Mouse (Mus musculus): ENCODE measurements around the gene Gadl1. TPM values are rescaled to one million over a fixed set of nuclear protein-coding genes. Genes with fewer than 3 reads are reported as not detected.

The Gadl1 gene
- total and polyA plus RNA-seq, 3 experiments = 0.27 TPM; not detected in 2

GRCm38 (mm10) chr9:116013911-116014310 is 104.7 kb downstream of the Gadl1 start:
- TF ChIP-seq POLR2AphosphoS5 (IDR thresholded peaks at IDR 0.05; ENCODE audit: insufficient replicate concordance, low read depth, low read length) (no peak), GATA2 (IDR thresholded peaks at IDR 0.05; ENCODE audit: borderline replicate concordance, low read depth, low read length) (no peak), TAL1 (conservative IDR thresholded peaks at IDR 0.05; ENCODE audit: low read depth, low read length) (no peak), GATA1 (IDR thresholded peaks at IDR 0.05; ENCODE audit: borderline replicate concordance, low read length) (no peak), CTCF (IDR thresholded peaks at IDR 0.05; ENCODE audit: low read depth, low read length) (no peak)
- H3K27me3 ChIP-seq (ENCODE audit: insufficient read depth, low read length) = no peaks in the 10 kb centered on the region
- H3K9me3 ChIP-seq (replicated peaks) = peaks cover 78% of the 10 kb centered on the region
- no peak overlapping the region for H3K4me3 ChIP-seq (ENCODE audit: low read depth, low read length)
- DNase-seq (ENCODE audit: low spot score) (no peak), ATAC-seq (ENCODE audit: extremely low read depth, insufficient number of reproducible peaks, low FRiP score, poor library complexity, severe bottlenecking) (no peak)
- H3K36me3 ChIP-seq (replicated peaks) = no peaks in the 10 kb centered on the region
- H3K4me1 ChIP-seq (ENCODE audit: insufficient read depth, low read depth, low read length) = no peaks in the 10 kb centered on the region

GRCm38 (mm10) chr9:116016221-116016620 is 107.0 kb downstream of the Gadl1 start:
- Histone ChIP-seq H3K4me3 (ENCODE audit: low read depth, low read length) (no peak overlapping the region), H3K9me3 (replicated peaks) (peaks cover 75% of the 10 kb centered on the region), H3K27me3 (ENCODE audit: insufficient read depth, low read length) (no peaks in the 10 kb centered on the region), H3K36me3 (replicated peaks) (no peaks in the 10 kb centered on the region), H3K4me1 (ENCODE audit: insufficient read depth, low read depth, low read length) (no peaks in the 10 kb centered on the region)
- no peak for ATAC-seq (ENCODE audit: extremely low read depth, insufficient number of reproducible peaks, low FRiP score, poor library complexity, severe bottlenecking)
- no peak for TF ChIP-seq GATA1 (IDR thresholded peaks at IDR 0.05; ENCODE audit: borderline replicate concordance, low read length)
- no peak for DNase-seq (ENCODE audit: low spot score)

GRCm38 (mm10) chr9:116017091-116017490 is 107.8 kb downstream of the Gadl1 start:
- Histone ChIP-seq H3K9me3 (replicated peaks) (peaks cover 75% of the 10 kb centered on the region), H3K4me1 (ENCODE audit: insufficient read depth, low read depth, low read length) (no peaks in the 10 kb centered on the region), H3K4me3 (ENCODE audit: low read depth, low read length) (no peak overlapping the region), H3K36me3 (replicated peaks) (no peaks in the 10 kb centered on the region), H3K27me3 (ENCODE audit: insufficient read depth, low read length) (no peaks in the 10 kb centered on the region)
- DNase-seq (ENCODE audit: low spot score) = no peak
- no peak for ATAC-seq (ENCODE audit: extremely low read depth, insufficient number of reproducible peaks, low FRiP score, poor library complexity, severe bottlenecking)
- TF ChIP-seq GATA1 (IDR thresholded peaks at IDR 0.05; ENCODE audit: borderline replicate concordance, low read length) (no peak), GATA2 (IDR thresholded peaks at IDR 0.05; ENCODE audit: borderline replicate concordance, low read depth, low read length) (no peak), TAL1 (conservative IDR thresholded peaks at IDR 0.05; ENCODE audit: low read depth, low read length) (no peak), CTCF (IDR thresholded peaks at IDR 0.05; ENCODE audit: low read depth, low read length) (no peak), POLR2AphosphoS5 (IDR thresholded peaks at IDR 0.05; ENCODE audit: insufficient replicate concordance, low read depth, low read length) (no peak)

- Histone ChIP-seq H3K9me3 (replicated peaks) (peaks cover 72% of the 10 kb centered on the region), H3K36me3 (replicated peaks) (no peaks in the 10 kb centered on the region), H3K4me1 (ENCODE audit: insufficient read depth, low read depth, low read length) (no peaks in the 10 kb centered on the region), H3K4me3 (ENCODE audit: low read depth, low read length) (no peak overlapping the region), H3K27me3 (ENCODE audit: insufficient read depth, low read length) (no peaks in the 10 kb centered on the region)
- ATAC-seq (ENCODE audit: extremely low read depth, insufficient number of reproducible peaks, low FRiP score, poor library complexity, severe bottlenecking) (no peak), DNase-seq (ENCODE audit: low spot score) (no peak)
- TF ChIP-seq CTCF (IDR thresholded peaks at IDR 0.05; ENCODE audit: low read depth, low read length) = no peak
- TF ChIP-seq TAL1 (conservative IDR thresholded peaks at IDR 0.05; ENCODE audit: low read depth, low read length) = no peak
Observed at GRCm38 (mm10) chr9:116018586-116018985, 109.3 kb downstream of the Gadl1 start.

- ATAC-seq (ENCODE audit: extremely low read depth, insufficient number of reproducible peaks, low FRiP score, poor library complexity, severe bottlenecking) = no peak
- H3K36me3 ChIP-seq (replicated peaks) = no peaks in the 10 kb centered on the region
Observed at GRCm38 (mm10) chr9:116025371-116025770, 116.1 kb downstream of the Gadl1 start.

GRCm38 (mm10) chr9:116029076-116029475 is 119.8 kb downstream of the Gadl1 start:
- Histone ChIP-seq H3K9me3 (replicated peaks) (peaks cover 52% of the 10 kb centered on the region), H3K36me3 (replicated peaks) (no peaks in the 10 kb centered on the region), H3K27me3 (ENCODE audit: insufficient read depth, low read length) (no peaks in the 10 kb centered on the region), H3K4me3 (ENCODE audit: low read depth, low read length) (no peak overlapping the region), H3K4me1 (ENCODE audit: insufficient read depth, low read depth, low read length) (no peaks in the 10 kb centered on the region)
- ATAC-seq (ENCODE audit: extremely low read depth, insufficient number of reproducible peaks, low FRiP score, poor library complexity, severe bottlenecking) = no peak
- TF ChIP-seq CTCF (IDR thresholded peaks at IDR 0.05; ENCODE audit: low read depth, low read length) = no peak
- TF ChIP-seq GATA1 (IDR thresholded peaks at IDR 0.05; ENCODE audit: borderline replicate concordance, low read length) = no peak
- TF ChIP-seq TAL1 (conservative IDR thresholded peaks at IDR 0.05; ENCODE audit: low read depth, low read length) = no peak
- no peak for TF ChIP-seq POLR2AphosphoS5 (IDR thresholded peaks at IDR 0.05; ENCODE audit: insufficient replicate concordance, low read depth, low read length)
- no peak for TF ChIP-seq GATA2 (IDR thresholded peaks at IDR 0.05; ENCODE audit: borderline replicate concordance, low read depth, low read length)
- DNase-seq (ENCODE audit: low spot score) = no peak

More at GRCm38 (mm10) chr9:116025371-116025770, 116.1 kb downstream of the Gadl1 start:
- TF ChIP-seq GATA1 (IDR thresholded peaks at IDR 0.05; ENCODE audit: borderline replicate concordance, low read length) (no peak), POLR2AphosphoS5 (IDR thresholded peaks at IDR 0.05; ENCODE audit: insufficient replicate concordance, low read depth, low read length) (no peak), TAL1 (conservative IDR thresholded peaks at IDR 0.05; ENCODE audit: low read depth, low read length) (no peak), CTCF (IDR thresholded peaks at IDR 0.05; ENCODE audit: low read depth, low read length) (no peak), GATA2 (IDR thresholded peaks at IDR 0.05; ENCODE audit: borderline replicate concordance, low read depth, low read length) (no peak)
- DNase-seq (ENCODE audit: low spot score) = no peak
- Histone ChIP-seq H3K9me3 (replicated peaks) (peaks cover 60% of the 10 kb centered on the region), H3K27me3 (ENCODE audit: insufficient read depth, low read length) (no peaks in the 10 kb centered on the region), H3K4me3 (ENCODE audit: low read depth, low read length) (no peak overlapping the region), H3K4me1 (ENCODE audit: insufficient read depth, low read depth, low read length) (no peaks in the 10 kb centered on the region)

- no peaks in the 10 kb centered on the region for H3K36me3 ChIP-seq (replicated peaks)
- DNase-seq (ENCODE audit: low spot score) (no peak), ATAC-seq (ENCODE audit: extremely low read depth, insufficient number of reproducible peaks, low FRiP score, poor library complexity, severe bottlenecking) (no peak)
- H3K4me3 ChIP-seq (ENCODE audit: low read depth, low read length) = no peak overlapping the region
- H3K4me1 ChIP-seq (ENCODE audit: insufficient read depth, low read depth, low read length) = no peaks in the 10 kb centered on the region
- no peaks in the 10 kb centered on the region for H3K27me3 ChIP-seq (ENCODE audit: insufficient read depth, low read length)
- H3K9me3 ChIP-seq (replicated peaks) = peaks cover 65% of the 10 kb centered on the region
- TF ChIP-seq CTCF (IDR thresholded peaks at IDR 0.05; ENCODE audit: low read depth, low read length) (no peak), GATA1 (IDR thresholded peaks at IDR 0.05; ENCODE audit: borderline replicate concordance, low read length) (no peak), GATA2 (IDR thresholded peaks at IDR 0.05; ENCODE audit: borderline replicate concordance, low read depth, low read length) (no peak)
Observed at GRCm38 (mm10) chr9:116032711-116033110, 123.5 kb downstream of the Gadl1 start.

Measured in G1E (cell line).